Mouse (Mus musculus) thymus, adult 2 months (tissue): ENCODE results near the gene Gm49333.

Source experiments
- CTCF ChIP-seq: fragments of 200-500 bp; IDR thresholded peaks from 2 replicates; pipeline ENCODE4 v1.5.1; 2012; ENCODE audit warnings: mild to moderate bottlenecking, control low read depth, low read length, moderate library complexity, borderline replicate concordance; ENCODE audit not compliant: control insufficient read depth, poor library complexity, insufficient read depth; ENCODE audit errors: extremely low read depth
- POLR2A ChIP-seq: fragments of 200-500 bp; IDR thresholded peaks from 2 replicates; pipeline ENCODE4 v1.6.1; 2012; ENCODE audit warnings: mild to moderate bottlenecking, low read length, control low read depth, moderate library complexity; ENCODE audit not compliant: control insufficient read depth, poor library complexity, insufficient read depth; ENCODE audit errors: extremely low read depth

DNA sequence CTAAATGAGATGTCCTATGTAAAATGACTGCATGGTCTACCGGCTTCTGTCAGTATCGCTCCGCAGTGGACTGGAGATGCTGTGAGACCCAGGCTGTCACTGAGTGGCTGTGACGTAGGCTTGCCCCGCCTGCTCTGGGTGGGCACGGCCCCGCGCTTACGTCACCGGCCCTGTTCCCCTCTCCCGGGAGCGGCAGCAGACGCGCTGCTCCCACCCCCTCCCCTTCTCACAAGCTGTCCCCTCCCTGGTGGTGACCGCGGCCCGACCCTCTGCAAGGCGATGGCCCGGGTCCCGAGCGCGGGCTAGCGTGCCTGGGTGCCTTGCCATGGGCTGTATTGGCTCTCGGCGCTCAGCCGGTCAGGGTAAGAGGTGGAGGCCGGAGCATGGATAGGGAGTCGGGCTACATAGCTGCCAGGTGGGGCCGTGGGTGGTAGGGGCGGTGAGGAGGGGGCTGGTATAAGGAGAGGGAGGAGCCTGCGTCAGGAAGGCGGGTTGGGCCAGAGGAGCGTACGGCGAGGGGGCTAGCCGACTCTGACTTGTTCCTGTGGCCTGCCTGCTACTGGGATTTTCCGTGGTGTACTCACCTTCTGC is 81.8 kb downstream of the Gm49333 start, which contains the start of gene Fam131a:
- TF ChIP-seq POLR2A (no peak), CTCF (no peak)
